8 mouse cellular contexts compared by ENCODE assay signal in the genomic region with DNA sequence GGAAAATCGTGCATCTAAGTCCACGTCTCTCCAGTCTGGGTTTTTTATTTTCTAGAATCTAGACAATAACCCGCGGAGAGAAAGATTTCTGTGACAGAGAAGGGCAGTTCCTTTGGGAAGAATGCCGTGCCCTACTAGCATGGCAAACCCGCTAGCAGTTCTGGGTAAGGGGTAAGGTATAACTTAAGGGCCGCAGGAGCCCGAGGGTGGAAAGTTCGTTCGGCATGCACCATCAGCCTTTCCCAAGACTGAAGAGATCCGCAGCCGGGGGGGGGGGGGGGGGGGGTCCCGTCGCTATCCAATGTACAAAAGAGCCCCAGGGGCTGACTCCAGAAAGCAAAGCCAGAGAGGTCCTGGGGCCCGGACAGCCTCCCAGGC. TPM values are rescaled to one million over a fixed set of nuclear protein-coding genes. Genes with fewer than 3 reads are reported as not detected.
DNase-seq lines count a peak whose midpoint lies in the region; ATAC-seq and TF ChIP-seq lines count a peak whose summit lies in the region.

No protein-coding gene starts in this region.

- no peak for ATAC-seq in heart, embryonic 14.5 days (ENCODE audit: insufficient number of reproducible peaks, insufficient read depth, low FRiP score, low read depth)
- ATAC-seq in liver, postnatal 0 days = 0 out of 2 replicates have a peak, but pooled peaks have one; percentile 29

- H3K27me3 ChIP-seq in heart, embryonic 14.5 days (ENCODE audit: control insufficient read depth, insufficient read depth, low read length) = no peaks in the 10 kb centered on the region
- H3K27me3 ChIP-seq in liver, postnatal 0 days (ENCODE audit: insufficient read depth, low read length) = no peaks in the 10 kb centered on the region

- peak; percentile 30 for DNase-seq in embryo, embryonic 10.5 days (ENCODE audit: low spot score)
- DNase-seq in embryo, embryonic 11 days = no peak
- DNase-seq in right cerebral cortex, adult 18-20 months = peak; percentile 1
- DNase-seq in right cerebral cortex, postnatal 4 days = no peak
- no peak for DNase-seq in liver, postnatal 0 days
- no peak for DNase-seq in spleen, adult 12 weeks (ENCODE audit: low spot score)
- no peak for DNase-seq in urinary bladder, adult 2 months (ENCODE audit: low spot score)

- peak overlapping the region; percentile 69 to 78 for H3K4me3 ChIP-seq in heart, embryonic 14.5 days (ENCODE audit: control insufficient read depth in 1 of 2, insufficient read depth in 1 of 2, low read depth in 1 of 2, low read length in 2 of 2)
- H3K4me3 ChIP-seq in liver, postnatal 0 days (ENCODE audit: low read depth, low read length) = peak overlapping the region; percentile 58

- H3K36me3 ChIP-seq in heart, embryonic 14.5 days (ENCODE audit: control insufficient read depth, insufficient read depth, low read length) = peaks cover 25% of the 10 kb centered on the region
- H3K36me3 ChIP-seq in liver, postnatal 0 days (replicated peaks; ENCODE audit: insufficient read depth, low read length) = peaks cover 6% of the 10 kb centered on the region; the same call in 1 of the 2 replicates

- H3K9ac ChIP-seq in heart, embryonic 14.5 days (ENCODE audit: low read length) = peak overlapping the region; percentile 79
- H3K9ac ChIP-seq in liver, postnatal 0 days (replicated peaks) = peak overlapping the region; percentile 58

- no peak for TF ChIP-seq EP300 in liver, postnatal 0 days (IDR thresholded peaks at IDR 0.05; ENCODE audit: low read depth)

- no peak for TF ChIP-seq CTCF in liver, postnatal 0 days (IDR thresholded peaks at IDR 0.05; ENCODE audit: low read depth)

- WGBS in heart, embryonic 14.5 days = 23% methylated on average over 12 of the region's 15 CpGs
- WGBS in liver, postnatal 0 days (ENCODE audit: insufficient replicate concordance) = 17% methylated on average over 12 of the region's 15 CpGs

- peak overlapping the region; percentile 80 to 81 for H3K27ac ChIP-seq in heart, embryonic 14.5 days (replicated peaks in 1 of 2; ENCODE audit: control insufficient read depth in 1 of 2, insufficient read depth in 1 of 2, low read depth in 2 of 2, low read length in 2 of 2)
- H3K27ac ChIP-seq in liver, postnatal 0 days (ENCODE audit: low read depth) = peak overlapping the region; percentile 9

- H3K4me1 ChIP-seq in heart, embryonic 14.5 days (ENCODE audit: control insufficient read depth in 2 of 2, insufficient read depth in 2 of 2, low read length in 2 of 2) = no peaks in the 10 kb centered on the region
- no peaks in the 10 kb centered on the region for H3K4me1 ChIP-seq in liver, postnatal 0 days (ENCODE audit: insufficient read depth)

- peak overlapping the region; percentile 67 for H3K4me2 ChIP-seq in heart, embryonic 14.5 days (ENCODE audit: low read length)
- peak overlapping the region; percentile 67 for H3K4me2 ChIP-seq in liver, postnatal 0 days (ENCODE audit: low read depth, low read length)

- H3K9me3 ChIP-seq in heart, embryonic 14.5 days (ENCODE audit: control insufficient read depth, low read length) = no peaks in the 10 kb centered on the region
- no peaks in the 10 kb centered on the region for H3K9me3 ChIP-seq in liver, postnatal 0 days (ENCODE audit: low read length)

RNA-seq across cellular contexts. Expression of a gene that starts 0.6 kb away (rescaled TPM):
- polyA plus RNA-seq in heart, embryonic 14.5 days (2014; fragmentation: Nextera tagmentation; extraction: Ambion mirVana) = 7.2 and 7.6 TPM in 2 replicates
- polyA plus RNA-seq in liver, postnatal 0 days (2015; fragmentation: Nextera tagmentation; extraction: Ambion mirVana) = 1.8 and 1.9 TPM in 2 replicates
- polyA plus RNA-seq in urinary bladder, adult 2 months (2012; rRNA removed) = 13.0 and 15.1 TPM in 2 replicates

RNA-seq across cellular contexts. Expression of a gene that starts 29.5 kb away (rescaled TPM):
- polyA plus RNA-seq in heart, embryonic 14.5 days (2014; fragmentation: Nextera tagmentation; extraction: Ambion mirVana) = 6.8 and 9.6 TPM in 2 replicates
- polyA plus RNA-seq in liver, postnatal 0 days (2015; fragmentation: Nextera tagmentation; extraction: Ambion mirVana) = 3.1 and 3.4 TPM in 2 replicates
- 6.8 and 8.7 TPM in 2 replicates for polyA plus RNA-seq in urinary bladder, adult 2 months (2012; rRNA removed)

Comparison
In these comparisons a context has a peak if more than half of its experiments do, and no peak if none do; other contexts are left out.
1. DNase-seq: peak in embryo, embryonic 10.5 days (single experiment) and right cerebral cortex, adult 18-20 months (single experiment); none in embryo, embryonic 11 days (single experiment), right cerebral cortex, postnatal 4 days (single experiment), liver, postnatal 0 days (single experiment), spleen, adult 12 weeks (single experiment) and urinary bladder, adult 2 months (single experiment).